ENCODE assay signal across 22 mouse cellular contexts in genomic region chr2:91794466-91794865, GRCm38 (mm10).
DNase-seq lines count a peak whose midpoint lies in the region; ATAC-seq lines count a peak whose summit lies in the region.
"Had no signal": no experiment of that assay in that cellular context is flagged by ENCODE, and none has a peak within 500 bp of the region (broad histone marks: within the 10 kb centered on the region; RNA-seq: fewer than 3 reads in every experiment).

No protein-coding gene starts in this region.

- peak; percentile 32 for DNase-seq in adrenal gland, postnatal 10 days
- DNase-seq in adrenal gland, adult 18-20 months (ENCODE audit: low spot score in 2 of 2): no peak
- peak; percentile 50 for DNase-seq in kidney, adult 9 months
- peak; percentile 26 for DNase-seq in midbrain, embryonic 14.5 days
- DNase-seq in large intestine, adult 2 months (ENCODE audit: low read depth, low spot score): peak; percentile 29
- DNase-seq: adrenal gland, postnatal 14 days; cerebellum, adult 11-12 months; cerebellum, postnatal 14 days; embryo, embryonic 11 days; gastrocnemius, postnatal 10 days; heart, adult 11 months; liver, embryonic 13.5 days; right cerebral cortex, postnatal 25 days; thymus, postnatal 36 days had no signal

- H3K27ac ChIP-seq in kidney, embryonic 14.5 days (ENCODE audit: low read depth, low read length): no peak overlapping the region
- no peak overlapping the region for H3K27ac ChIP-seq in midbrain, embryonic 14.5 days (replicated peaks; ENCODE audit: low read depth, low read length)
- H3K27ac ChIP-seq in midbrain, embryonic 13.5 days: no peak overlapping the region
- H3K27ac ChIP-seq: heart, embryonic 13.5 days; limb, embryonic 12.5 days; liver, embryonic 13.5 days; lung, embryonic 15.5 days; midbrain, embryonic 15.5 days had no signal

- no peak for ATAC-seq in kidney, embryonic 14.5 days (ENCODE audit: low FRiP score, low TSS enrichment)
- no peak for ATAC-seq in midbrain, embryonic 14.5 days (ENCODE audit: low FRiP score, low TSS enrichment)
- no peak for ATAC-seq in midbrain, embryonic 13.5 days
- ATAC-seq in cerebellum, adult (ENCODE audit: insufficient number of reproducible peaks, low FRiP score, low TSS enrichment): no peak
- ATAC-seq: midbrain, embryonic 15.5 days had no signal

- no peak overlapping the region for H3K9ac ChIP-seq in kidney, embryonic 14.5 days (ENCODE audit: low read depth, low read length)
- no peak overlapping the region for H3K9ac ChIP-seq in midbrain, embryonic 14.5 days (replicated peaks; ENCODE audit: low read length)
- H3K9ac ChIP-seq in midbrain, embryonic 13.5 days (replicated peaks): no peak overlapping the region
- H3K9ac ChIP-seq: heart, embryonic 13.5 days; limb, embryonic 12.5 days; liver, embryonic 13.5 days; lung, embryonic 15.5 days; midbrain, embryonic 15.5 days had no signal

- no peaks in the 10 kb centered on the region for H3K27me3 ChIP-seq in kidney, embryonic 14.5 days (ENCODE audit: control insufficient read depth, insufficient read depth, low read length)
- H3K27me3 ChIP-seq in midbrain, embryonic 14.5 days (ENCODE audit: control insufficient read depth, insufficient read depth, low read length): no peaks in the 10 kb centered on the region
- no peaks in the 10 kb centered on the region for H3K27me3 ChIP-seq in midbrain, embryonic 13.5 days
- H3K27me3 ChIP-seq: CH12.LX; heart, embryonic 13.5 days; limb, embryonic 12.5 days; liver, embryonic 13.5 days; lung, embryonic 15.5 days; midbrain, embryonic 15.5 days had no signal

- H3K9me3 ChIP-seq in kidney, embryonic 14.5 days (ENCODE audit: control insufficient read depth, low read length): no peaks in the 10 kb centered on the region
- H3K9me3 ChIP-seq in midbrain, embryonic 14.5 days (ENCODE audit: control insufficient read depth, low read length): no peaks in the 10 kb centered on the region
- H3K9me3 ChIP-seq in midbrain, embryonic 13.5 days: no peaks in the 10 kb centered on the region
- H3K9me3 ChIP-seq: heart, embryonic 13.5 days; limb, embryonic 12.5 days; liver, embryonic 13.5 days; lung, embryonic 15.5 days; midbrain, embryonic 15.5 days had no signal

- no peak overlapping the region for H3K4me3 ChIP-seq in kidney, embryonic 14.5 days (ENCODE audit: low read length)
- no peak overlapping the region for H3K4me3 ChIP-seq in midbrain, embryonic 14.5 days (replicated peaks; ENCODE audit: low read depth, low read length)
- no peak overlapping the region for H3K4me3 ChIP-seq in midbrain, embryonic 13.5 days (replicated peaks)
- H3K4me3 ChIP-seq: heart, embryonic 13.5 days; limb, embryonic 12.5 days; liver, embryonic 13.5 days; lung, embryonic 15.5 days; midbrain, embryonic 15.5 days had no signal

- H3K4me2 ChIP-seq in kidney, embryonic 14.5 days (replicated peaks; ENCODE audit: low read depth, low read length): no peak overlapping the region
- H3K4me2 ChIP-seq in midbrain, embryonic 14.5 days (ENCODE audit: low read length): no peak overlapping the region
- no peak overlapping the region for H3K4me2 ChIP-seq in midbrain, embryonic 13.5 days (replicated peaks)
- H3K4me2 ChIP-seq: heart, embryonic 13.5 days; limb, embryonic 12.5 days; liver, embryonic 13.5 days; lung, embryonic 15.5 days; midbrain, embryonic 15.5 days had no signal

- no peaks in the 10 kb centered on the region for H3K36me3 ChIP-seq in kidney, embryonic 14.5 days (ENCODE audit: control insufficient read depth, insufficient read depth, low read length)
- H3K36me3 ChIP-seq in midbrain, embryonic 14.5 days (ENCODE audit: control insufficient read depth, insufficient read depth, low read length): no peaks in the 10 kb centered on the region
- H3K36me3 ChIP-seq in midbrain, embryonic 13.5 days: no peaks in the 10 kb centered on the region
- H3K36me3 ChIP-seq: heart, embryonic 13.5 days; limb, embryonic 12.5 days; liver, embryonic 13.5 days; lung, embryonic 15.5 days; midbrain, embryonic 15.5 days had no signal

- H3K4me1 ChIP-seq in kidney, embryonic 14.5 days (ENCODE audit: control insufficient read depth, insufficient read depth, low read length): no peaks in the 10 kb centered on the region
- H3K4me1 ChIP-seq in midbrain, embryonic 14.5 days (ENCODE audit: control insufficient read depth, insufficient read depth, low read length): peaks cover 5% of the 10 kb centered on the region
- peaks cover 14% of the 10 kb centered on the region for H3K4me1 ChIP-seq in midbrain, embryonic 13.5 days (replicated peaks)
- H3K4me1 ChIP-seq: liver, embryonic 13.5 days had no signal

- 60% methylated on average over 2 of the region's 2 CpGs for WGBS in kidney, embryonic 14.5 days
- WGBS in midbrain, embryonic 14.5 days: 44% methylated on average over 2 of the region's 2 CpGs
- WGBS in midbrain, embryonic 13.5 days: 67% methylated on average over 2 of the region's 2 CpGs
- WGBS in large intestine, adult 2 months: 40% methylated on average over 2 of the region's 2 CpGs

Comparison
In these comparisons a context has a peak if more than half of its experiments do, and no peak if none do; other contexts are left out.
1. DNase-seq: peak in adrenal gland, postnatal 10 days (single experiment), kidney, adult 9 months (single experiment), midbrain, embryonic 14.5 days (single experiment) and large intestine, adult 2 months (single experiment); none in adrenal gland, adult 18-20 months (0 of 2).